Mouse (Mus musculus) stomach, postnatal 0 days (tissue): ENCODE data around the gene Glipr2.

Source experiments
- CTCF ChIP-seq: IDR thresholded peaks from 2 replicates; pipeline ENCODE4 v1.5.1; 2016; ENCODE audit warnings: antibody characterized with exemption, low read depth, mild to moderate bottlenecking, moderate library complexity
- EP300 ChIP-seq: optimal IDR thresholded peaks from 2 replicates; pipeline ENCODE3; 2016; ENCODE audit warnings: antibody characterized with exemption

GRCm38 (mm10) chr4:43957846-43958461 lies 753 bp downstream of the Glipr2 start:
- TF ChIP-seq CTCF: no peak
- no peak for TF ChIP-seq EP300
